Mouse (Mus musculus) heart, postnatal 0 days (tissue): Measurements from ENCODE around the gene Nxnl1.

Experiments used
- CTCF ChIP-seq: IDR thresholded peaks from 2 replicates; pipeline ENCODE4 v1.5.1; 2016; ENCODE audit warnings: antibody characterized with exemption, control low read depth, low read depth
- EP300 ChIP-seq: IDR thresholded peaks from 2 replicates; pipeline ENCODE4 v1.6.1; 2016; ENCODE audit warnings: antibody characterized with exemption, low read depth

GRCm38 (mm10) chr8:71596798-71597197, 30.4 kb upstream of the Nxnl1 start:
- TF ChIP-seq EP300 (no peak), CTCF (no peak)
